Mouse (Mus musculus) frontal cortex, adult 2 months (tissue): ENCODE measurements at regions not wholly inside any gene's neighbourhood (a gene's known extent, or its start where the extent isn't known, plus 50 kb on each side); places are given as distances from the start of the nearest gene placed in this dataset.
A peak's percentile ranks its signal among the peaks of the same experiment; 100 is the strongest.

Experiments used
- DNase-seq, 2 experiments: peaks; one replicate each; pipeline ENCODE4 v3.0.0; 2022; ENCODE audit warnings: low spot score in 1 of 2; ENCODE audit errors: extremely low spot score in 1 of 2

- DNase-seq, result peak in 1 of 2 experiments; percentile 5
Observed at GRCm38 (mm10) chr1:89287136-89287795, 167.3 kb upstream of the Agap1 start.

- no peak for DNase-seq
Observed at GRCm38 (mm10) chr1:89288001-89288400, 166.6 kb upstream of the Agap1 start.

GRCm38 (mm10) chr1:89288921-89289320 lies 165.7 kb upstream of the Agap1 start:
- no peak for DNase-seq

- no peak for DNase-seq
Observed at GRCm38 (mm10) chr1:89296691-89297090, 157.9 kb upstream of the Agap1 start.

GRCm38 (mm10) chr1:89297766-89298165 lies 156.8 kb upstream of the Agap1 start:
- DNase-seq, result no peak

- no peak for DNase-seq
Observed at GRCm38 (mm10) chr1:89301151-89301550, 153.5 kb upstream of the Agap1 start.

GRCm38 (mm10) chr1:89302368-89302951 lies 152.1 kb upstream of the Agap1 start:
- peak; percentile 39 to 70 for DNase-seq

- DNase-seq, result no peak
Observed at GRCm38 (mm10) chr1:89305171-89305570, 149.4 kb upstream of the Agap1 start.

GRCm38 (mm10) chr1:89308788-89309187 lies 145.8 kb upstream of the Agap1 start:
- DNase-seq, result peak in 1 of 2 experiments; percentile 4

GRCm38 (mm10) chr1:89313064-89313463 lies 141.5 kb upstream of the Agap1 start:
- DNase-seq, result peak in 1 of 2 experiments; percentile 38

- DNase-seq, result no peak
Observed at GRCm38 (mm10) chr1:89317897-89318296, 136.7 kb upstream of the Agap1 start.

- no peak for DNase-seq
Observed at GRCm38 (mm10) chr1:89318663-89319062, 135.9 kb upstream of the Agap1 start.

- DNase-seq, result no peak
Observed at GRCm38 (mm10) chr1:89322621-89323020, 132.0 kb upstream of the Agap1 start.

GRCm38 (mm10) chr1:89323091-89323490 lies 131.5 kb upstream of the Agap1 start:
- peak in 1 of 2 experiments; percentile 64 for DNase-seq

GRCm38 (mm10) chr1:89331352-89331751 lies 123.3 kb upstream of the Agap1 start:
- DNase-seq, result no peak

- DNase-seq, result no peak
Observed at GRCm38 (mm10) chr1:89332676-89333075, 121.9 kb upstream of the Agap1 start.

- no peak for DNase-seq
Observed at GRCm38 (mm10) chr1:89337861-89338260, 116.7 kb upstream of the Agap1 start.

GRCm38 (mm10) chr1:89342794-89343193 lies 111.8 kb upstream of the Agap1 start:
- no peak for DNase-seq

GRCm38 (mm10) chr1:89344546-89344945 lies 110.1 kb upstream of the Agap1 start:
- DNase-seq, result peak in 1 of 2 experiments; percentile 13

GRCm38 (mm10) chr1:89347341-89347740 lies 107.3 kb upstream of the Agap1 start:
- no peak for DNase-seq

GRCm38 (mm10) chr1:89352936-89353335 lies 101.7 kb upstream of the Agap1 start:
- peak; percentile 7 to 47 for DNase-seq

- DNase-seq, result no peak
Observed at GRCm38 (mm10) chr1:89359257-89359656, 95.3 kb upstream of the Agap1 start.
